Mouse (Mus musculus) central nervous system, embryonic 11.5 days (tissue): ENCODE measurements around the gene Nt5c1b. TPM values are rescaled to one million over a fixed set of nuclear protein-coding genes. Genes with fewer than 3 reads are reported as not detected.

Source experiments
- polyA plus RNA-seq: library from polyadenylated mRNA; depleted of rRNA; stranded (reverse); fragments of >200 nt; gene quantifications from 2 replicates; pipeline ENCODE4 v1.2.3, GENCODE M21; 2012; rRNA removed

Nt5c1b gene
- not detected in 2 replicates for polyA plus RNA-seq

DNA sequence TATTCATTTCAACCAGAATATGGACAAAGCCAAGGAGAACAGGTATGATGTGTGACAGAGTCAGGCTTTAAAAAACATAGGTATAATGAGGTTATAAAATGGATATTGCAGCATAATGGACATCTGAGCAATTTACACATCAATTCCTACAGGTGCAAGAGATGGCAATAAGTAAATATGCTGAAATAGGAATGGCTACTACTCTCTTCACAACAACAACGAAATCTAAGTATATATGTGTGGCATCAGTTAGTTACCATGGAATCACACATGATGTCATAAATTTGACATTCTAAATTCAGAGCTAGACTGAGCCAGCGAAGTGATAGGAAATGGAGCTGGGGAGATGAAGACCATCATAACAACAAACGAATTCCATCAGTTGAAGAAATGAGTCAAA lies at the start of gene Nt5c1b:
TSS of gene Nt5c1b (plus strand) at position 301 of the 400 bp plus-strand sequence.

DNA sequence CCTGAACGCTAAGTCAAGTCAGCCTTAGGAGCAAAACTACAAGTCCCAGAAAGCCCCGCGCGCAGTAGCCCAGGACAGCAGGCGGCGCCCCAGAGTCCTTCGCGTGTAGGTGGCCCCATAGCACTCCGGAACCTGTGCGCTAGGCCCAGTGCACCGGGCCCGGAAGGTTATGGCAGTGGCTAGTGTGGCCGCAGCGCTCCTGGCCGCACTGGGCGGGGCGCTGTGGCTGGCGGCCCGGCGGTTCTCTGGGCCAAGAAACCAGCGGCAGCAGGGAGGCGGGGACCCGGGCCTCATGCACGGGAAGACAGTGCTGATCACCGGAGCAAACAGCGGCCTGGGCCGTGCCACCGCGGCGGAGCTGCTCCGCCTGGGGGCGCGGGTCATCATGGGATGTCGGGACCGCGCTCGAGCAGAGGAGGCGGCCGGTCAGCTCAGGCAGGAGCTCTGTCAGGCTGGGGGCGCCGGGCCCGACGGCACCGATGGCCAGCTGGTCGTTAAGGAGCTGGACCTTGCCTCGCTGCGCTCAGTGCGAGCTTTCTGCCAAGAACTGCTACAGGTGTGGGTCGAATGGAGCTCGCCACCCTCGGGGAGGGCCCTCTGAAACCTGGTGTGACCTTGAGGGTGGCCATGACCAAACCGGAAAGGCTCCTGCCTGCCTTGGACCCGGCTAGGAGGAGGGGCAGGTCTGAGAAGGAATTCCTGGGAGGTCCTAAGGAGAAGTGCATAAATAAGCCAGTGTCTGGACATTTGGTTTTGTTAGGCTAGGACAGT lies 21.1 kb downstream of the Nt5c1b start, which contains the start of gene Rdh14:
TSS of gene Rdh14 (plus strand) at position 102 of the 771 bp plus-strand sequence.

Other genes with a start within 250 kb of the Nt5c1b start
- gene Rdh14, start 20.8 kb downstream of the Nt5c1b start, polyA plus RNA-seq, result 14.5 and 17.9 TPM in 2 replicates